Mouse (Mus musculus): ENCODE measurements around the gene Ank2. TPM values are rescaled to one million over a fixed set of nuclear protein-coding genes. Genes with fewer than 3 reads are reported as not detected.

The Ank2 gene
- polyA plus RNA-seq, 1 experiment from 2014 or later, result 118 TPM

GRCm38 (mm10) chr3:127395202-127395601 lies 103.9 kb downstream of the Ank2 start:
- H3K9ac ChIP-seq (ENCODE audit: low read depth, low read length), result no peak overlapping the region
- H3K4me3 ChIP-seq (ENCODE audit: low read depth, low read length), result no peak overlapping the region
- no peak overlapping the region for H3K27ac ChIP-seq (ENCODE audit: low read depth, low read length)
- no peaks in the 10 kb centered on the region for H3K4me1 ChIP-seq (replicated peaks; ENCODE audit: control insufficient read depth, insufficient read depth, low read length)
- H3K4me2 ChIP-seq (replicated peaks; ENCODE audit: low read depth, low read length), result no peak overlapping the region
- WGBS, result 92% methylated on average over 8 of the region's 8 CpGs
- no peaks in the 10 kb centered on the region for H3K9me3 ChIP-seq (ENCODE audit: control insufficient read depth, low read length)
- no peak for ATAC-seq (ENCODE audit: low FRiP score)
- no peaks in the 10 kb centered on the region for H3K36me3 ChIP-seq (ENCODE audit: control insufficient read depth, insufficient read depth, low read length)
- no peaks in the 10 kb centered on the region for H3K27me3 ChIP-seq (ENCODE audit: control insufficient read depth, insufficient read depth, low read length)
- DNase-seq (ENCODE audit: low spot score), result no peak

GRCm38 (mm10) chr3:127387016-127387517 lies 112.1 kb downstream of the Ank2 start:
- no peaks in the 10 kb centered on the region for H3K36me3 ChIP-seq (ENCODE audit: control insufficient read depth, insufficient read depth, low read length)
- no peak overlapping the region for H3K4me3 ChIP-seq (ENCODE audit: low read depth, low read length)
- no peak overlapping the region; the same call in 1 of the 2 replicates for H3K4me2 ChIP-seq (replicated peaks; ENCODE audit: low read depth, low read length)
- H3K9me3 ChIP-seq (ENCODE audit: control insufficient read depth, low read length), result no peaks in the 10 kb centered on the region
- ATAC-seq (ENCODE audit: low FRiP score) (peak; percentile 90), DNase-seq (ENCODE audit: low spot score) (peak; percentile 35)
- no peak overlapping the region for H3K27ac ChIP-seq (ENCODE audit: low read depth, low read length)
- H3K4me1 ChIP-seq (replicated peaks; ENCODE audit: control insufficient read depth, insufficient read depth, low read length), result no peaks in the 10 kb centered on the region
- no peaks in the 10 kb centered on the region for H3K27me3 ChIP-seq (ENCODE audit: control insufficient read depth, insufficient read depth, low read length)
- no peak overlapping the region for H3K9ac ChIP-seq (ENCODE audit: low read depth, low read length)
- 28% methylated on average over 14 of the region's 14 CpGs for WGBS

GRCm38 (mm10) chr3:127383231-127383630 lies 115.9 kb downstream of the Ank2 start:
- Histone ChIP-seq H3K9ac (ENCODE audit: low read depth, low read length) (no peak overlapping the region), H3K4me2 (replicated peaks; ENCODE audit: low read depth, low read length) (no peak overlapping the region), H3K27ac (ENCODE audit: low read depth, low read length) (no peak overlapping the region), H3K27me3 (ENCODE audit: control insufficient read depth, insufficient read depth, low read length) (no peaks in the 10 kb centered on the region), H3K9me3 (ENCODE audit: control insufficient read depth, low read length) (no peaks in the 10 kb centered on the region), H3K4me1 (replicated peaks; ENCODE audit: control insufficient read depth, insufficient read depth, low read length) (no peaks in the 10 kb centered on the region), H3K4me3 (ENCODE audit: low read depth, low read length) (no peak overlapping the region), H3K36me3 (ENCODE audit: control insufficient read depth, insufficient read depth, low read length) (no peaks in the 10 kb centered on the region)
- WGBS, result 91% methylated on average over 3 of the region's 3 CpGs
- DNase-seq (ENCODE audit: low spot score) (no peak), ATAC-seq (ENCODE audit: low FRiP score) (no peak)

GRCm38 (mm10) chr3:127376901-127377460 lies 122.2 kb downstream of the Ank2 start:
- Histone ChIP-seq H3K4me1 (replicated peaks; ENCODE audit: control insufficient read depth, insufficient read depth, low read length) (no peaks in the 10 kb centered on the region), H3K9ac (ENCODE audit: low read depth, low read length) (no peak overlapping the region), H3K4me3 (ENCODE audit: low read depth, low read length) (no peak overlapping the region), H3K9me3 (ENCODE audit: control insufficient read depth, low read length) (no peaks in the 10 kb centered on the region), H3K27ac (ENCODE audit: low read depth, low read length) (no peak overlapping the region), H3K27me3 (ENCODE audit: control insufficient read depth, insufficient read depth, low read length) (no peaks in the 10 kb centered on the region), H3K4me2 (replicated peaks; ENCODE audit: low read depth, low read length) (no peak overlapping the region), H3K36me3 (ENCODE audit: control insufficient read depth, insufficient read depth, low read length) (no peaks in the 10 kb centered on the region)
- WGBS, result 90% methylated on average over 8 of the region's 8 CpGs
- no peak for ATAC-seq (ENCODE audit: low FRiP score)
- no peak for DNase-seq (ENCODE audit: low spot score)

- Histone ChIP-seq H3K9me3 (ENCODE audit: control insufficient read depth, low read length) (no peaks in the 10 kb centered on the region), H3K9ac (ENCODE audit: low read depth, low read length) (no peak overlapping the region), H3K4me2 (replicated peaks; ENCODE audit: low read depth, low read length) (no peak overlapping the region), H3K4me1 (replicated peaks; ENCODE audit: control insufficient read depth, insufficient read depth, low read length) (no peaks in the 10 kb centered on the region), H3K27me3 (ENCODE audit: control insufficient read depth, insufficient read depth, low read length) (no peaks in the 10 kb centered on the region), H3K4me3 (ENCODE audit: low read depth, low read length) (no peak overlapping the region), H3K36me3 (ENCODE audit: control insufficient read depth, insufficient read depth, low read length) (no peaks in the 10 kb centered on the region), H3K27ac (ENCODE audit: low read depth, low read length) (no peak overlapping the region)
- 50% methylated on average over 11 of the region's 11 CpGs for WGBS
- ATAC-seq (ENCODE audit: low FRiP score) (no peak), DNase-seq (ENCODE audit: low spot score) (no peak)
These were observed 123.0 kb downstream of the Ank2 start for GRCm38 (mm10) chr3:127375956-127376660.

- Histone ChIP-seq H3K4me2 (replicated peaks; ENCODE audit: low read depth, low read length) (no peak overlapping the region), H3K9me3 (ENCODE audit: control insufficient read depth, low read length) (no peaks in the 10 kb centered on the region), H3K36me3 (ENCODE audit: control insufficient read depth, insufficient read depth, low read length) (no peaks in the 10 kb centered on the region), H3K4me1 (replicated peaks; ENCODE audit: control insufficient read depth, insufficient read depth, low read length) (no peaks in the 10 kb centered on the region), H3K27ac (ENCODE audit: low read depth, low read length) (no peak overlapping the region), H3K27me3 (ENCODE audit: control insufficient read depth, insufficient read depth, low read length) (no peaks in the 10 kb centered on the region), H3K4me3 (ENCODE audit: low read depth, low read length) (no peak overlapping the region), H3K9ac (ENCODE audit: low read depth, low read length) (no peak overlapping the region)
- DNase-seq (ENCODE audit: low spot score), result no peak
- 89% methylated on average over 6 of the region's 6 CpGs for WGBS
- ATAC-seq (ENCODE audit: low FRiP score), result no peak
These were observed 124.9 kb downstream of the Ank2 start for GRCm38 (mm10) chr3:127374190-127374710.

- Histone ChIP-seq H3K4me2 (replicated peaks; ENCODE audit: low read depth, low read length) (no peak overlapping the region), H3K27me3 (ENCODE audit: control insufficient read depth, insufficient read depth, low read length) (no peaks in the 10 kb centered on the region), H3K9me3 (ENCODE audit: control insufficient read depth, low read length) (no peaks in the 10 kb centered on the region), H3K9ac (ENCODE audit: low read depth, low read length) (no peak overlapping the region), H3K4me1 (replicated peaks; ENCODE audit: control insufficient read depth, insufficient read depth, low read length) (no peaks in the 10 kb centered on the region), H3K36me3 (ENCODE audit: control insufficient read depth, insufficient read depth, low read length) (no peaks in the 10 kb centered on the region), H3K27ac (ENCODE audit: low read depth, low read length) (no peak overlapping the region), H3K4me3 (ENCODE audit: low read depth, low read length) (no peak overlapping the region)
- ATAC-seq (ENCODE audit: low FRiP score) (no peak), DNase-seq (ENCODE audit: low spot score) (no peak)
- WGBS, result 83% methylated on average over 1 of the region's 1 CpGs
These were observed 127.4 kb downstream of the Ank2 start for GRCm38 (mm10) chr3:127371774-127372173.

GRCm38 (mm10) chr3:127369529-127369928 lies 129.6 kb downstream of the Ank2 start:
- Histone ChIP-seq H3K36me3 (ENCODE audit: control insufficient read depth, insufficient read depth, low read length) (no peaks in the 10 kb centered on the region), H3K27me3 (ENCODE audit: control insufficient read depth, insufficient read depth, low read length) (no peaks in the 10 kb centered on the region), H3K4me3 (ENCODE audit: low read depth, low read length) (no peak overlapping the region), H3K9me3 (ENCODE audit: control insufficient read depth, low read length) (no peaks in the 10 kb centered on the region), H3K4me1 (replicated peaks; ENCODE audit: control insufficient read depth, insufficient read depth, low read length) (no peaks in the 10 kb centered on the region), H3K27ac (ENCODE audit: low read depth, low read length) (no peak overlapping the region), H3K4me2 (replicated peaks; ENCODE audit: low read depth, low read length) (no peak overlapping the region), H3K9ac (ENCODE audit: low read depth, low read length) (no peak overlapping the region)
- DNase-seq (ENCODE audit: low spot score) (no peak), ATAC-seq (ENCODE audit: low FRiP score) (no peak)
- 88% methylated on average over 6 of the region's 6 CpGs for WGBS

- H3K9ac ChIP-seq (ENCODE audit: low read depth, low read length), result no peak overlapping the region
These were observed 131.7 kb downstream of the Ank2 start for GRCm38 (mm10) chr3:127367450-127367849.

More at GRCm38 (mm10) chr3:127367450-127367849, 131.7 kb downstream of the Ank2 start:
- DNase-seq (ENCODE audit: low spot score) (no peak), ATAC-seq (ENCODE audit: low FRiP score) (no peak)
- H3K4me3 ChIP-seq (ENCODE audit: low read depth, low read length), result no peak overlapping the region
- no peaks in the 10 kb centered on the region for H3K36me3 ChIP-seq (ENCODE audit: control insufficient read depth, insufficient read depth, low read length)
- H3K4me1 ChIP-seq (replicated peaks; ENCODE audit: control insufficient read depth, insufficient read depth, low read length), result no peaks in the 10 kb centered on the region
- WGBS, result 90% methylated on average over 4 of the region's 4 CpGs
- no peaks in the 10 kb centered on the region for H3K9me3 ChIP-seq (ENCODE audit: control insufficient read depth, low read length)
- H3K27ac ChIP-seq (ENCODE audit: low read depth, low read length), result no peak overlapping the region
- no peaks in the 10 kb centered on the region for H3K27me3 ChIP-seq (ENCODE audit: control insufficient read depth, insufficient read depth, low read length)
- no peak overlapping the region for H3K4me2 ChIP-seq (replicated peaks; ENCODE audit: low read depth, low read length)

Measured in hindbrain, embryonic 11.5 days (tissue).